Mouse (Mus musculus): ENCODE measurements around the gene Fezf1. TPM values are rescaled to one million over a fixed set of nuclear protein-coding genes. Genes with fewer than 3 reads are reported as not detected.

Gene Fezf1
- total and polyA plus RNA-seq, 3 experiments: not detected

- H3K79me2 ChIP-seq (ENCODE audit: control insufficient read depth, insufficient read depth, low read length, poor library complexity): no peaks in the 10 kb centered on the region
- H3K4me1 ChIP-seq (ENCODE audit: control insufficient read depth in 1 of 2, insufficient read depth in 2 of 2, low read length in 2 of 2): no peaks in the 10 kb centered on the region
- no peaks in the 10 kb centered on the region for H3K9me3 ChIP-seq (replicated peaks; ENCODE audit: insufficient read depth, low read length)
- H3K27me3 ChIP-seq (ENCODE audit: control insufficient read depth in 1 of 2, insufficient read depth in 2 of 2, low read length in 2 of 2): no peaks in the 10 kb centered on the region
- no peaks in the 10 kb centered on the region for H3K36me3 ChIP-seq (ENCODE audit: control insufficient read depth in 1 of 2, insufficient read depth in 2 of 2, low read length in 2 of 2)
- H3K9ac ChIP-seq (ENCODE audit: control insufficient read depth, low read depth, low read length, poor library complexity, severe bottlenecking): no peak overlapping the region
- TF ChIP-seq ETS1 (IDR thresholded peaks at IDR 0.05; ENCODE audit: low read depth, low read length) (no peak), CHD1 (IDR thresholded peaks at IDR 0.05; ENCODE audit: low read depth, low read length) (no peak), RAD21 (IDR thresholded peaks at IDR 0.05; ENCODE audit: low read depth, low read length) (no peak), MAZ (IDR thresholded peaks at IDR 0.05; ENCODE audit: low read depth, low read length) (no peak), POLR2AphosphoS5 (IDR thresholded peaks at IDR 0.05; ENCODE audit: borderline replicate concordance, low read depth, low read length) (no peak), BHLHE40 (IDR thresholded peaks at IDR 0.05; ENCODE audit: borderline replicate concordance, low read depth, low read length) (no peak), UBTF (IDR thresholded peaks at IDR 0.05; ENCODE audit: borderline replicate concordance, insufficient read depth, low read depth, low read length) (no peak), ZNF384 (IDR thresholded peaks at IDR 0.05; ENCODE audit: low read depth, low read length) (no peak), NRF1 (IDR thresholded peaks at IDR 0.05; ENCODE audit: insufficient read depth, low read depth, low read length, poor library complexity, severe bottlenecking) (no peak)
- H3K4me3 ChIP-seq (ENCODE audit: control insufficient read depth in 1 of 2, insufficient read depth in 1 of 2, low read depth in 2 of 2, low read length in 2 of 2): no peak overlapping the region
- no peak overlapping the region for H3K27ac ChIP-seq (ENCODE audit: control insufficient read depth, low read depth, low read length)
- DNase-seq (ENCODE audit: low read depth, low spot score): no peak
Measured at GRCm38 (mm10) chr6:23294685-23295084, 46.5 kb upstream of the Fezf1 start.

GRCm38 (mm10) chr6:23288752-23289151, 40.6 kb upstream of the Fezf1 start:
- TF ChIP-seq BHLHE40 (IDR thresholded peaks at IDR 0.05; ENCODE audit: borderline replicate concordance, low read depth, low read length) (no peak), KAT2A (conservative IDR thresholded peaks at IDR 0.05; ENCODE audit: low read depth, low read length) (no peak), MYB (IDR thresholded peaks at IDR 0.05; ENCODE audit: low read depth, low read length) (no peak), UBTF (IDR thresholded peaks at IDR 0.05; ENCODE audit: borderline replicate concordance, insufficient read depth, low read depth, low read length) (no peak), USF2 (IDR thresholded peaks at IDR 0.05; ENCODE audit: borderline replicate concordance in 1 of 2, insufficient read depth in 1 of 2, low read depth in 1 of 2, low read length in 2 of 2) (no peak), ETS1 (IDR thresholded peaks at IDR 0.05; ENCODE audit: low read depth, low read length) (no peak), MEF2A (IDR thresholded peaks at IDR 0.05; ENCODE audit: extremely low read depth, insufficient replicate concordance, low read depth, low read length, poor library complexity, severe bottlenecking) (no peak), ZMIZ1 (IDR thresholded peaks at IDR 0.05; ENCODE audit: low read depth, low read length) (no peak), NRF1 (IDR thresholded peaks at IDR 0.05; ENCODE audit: insufficient read depth, low read depth, low read length, poor library complexity, severe bottlenecking) (no peak), CHD2 (IDR thresholded peaks at IDR 0.05; ENCODE audit: low read length) (no peak), POLR2AphosphoS5 (IDR thresholded peaks at IDR 0.05; ENCODE audit: borderline replicate concordance, low read depth, low read length) (no peak)
- no peaks in the 10 kb centered on the region for H3K36me3 ChIP-seq (ENCODE audit: control insufficient read depth in 1 of 2, insufficient read depth in 2 of 2, low read length in 2 of 2)
- no peak overlapping the region for H3K4me3 ChIP-seq (ENCODE audit: control insufficient read depth in 1 of 2, insufficient read depth in 1 of 2, low read depth in 2 of 2, low read length in 2 of 2)

More at GRCm38 (mm10) chr6:23288752-23289151, 40.6 kb upstream of the Fezf1 start:
- DNase-seq (ENCODE audit: low read depth, low spot score): no peak
- no peaks in the 10 kb centered on the region for H3K9me3 ChIP-seq (replicated peaks; ENCODE audit: insufficient read depth, low read length)
- H3K4me1 ChIP-seq (ENCODE audit: control insufficient read depth in 1 of 2, insufficient read depth in 2 of 2, low read length in 2 of 2): no peaks in the 10 kb centered on the region
- no peak overlapping the region for H3K9ac ChIP-seq (ENCODE audit: control insufficient read depth, low read depth, low read length, poor library complexity, severe bottlenecking)
- no peak overlapping the region for H3K27ac ChIP-seq (ENCODE audit: control insufficient read depth, low read depth, low read length)
- H3K27me3 ChIP-seq (ENCODE audit: control insufficient read depth in 1 of 2, insufficient read depth in 2 of 2, low read length in 2 of 2): no peaks in the 10 kb centered on the region
- H3K79me2 ChIP-seq (ENCODE audit: control insufficient read depth, insufficient read depth, low read length, poor library complexity): no peaks in the 10 kb centered on the region
